Mouse (Mus musculus) Patski (cell line): ENCODE results near the gene Aqp11. TPM values are rescaled to one million over a fixed set of nuclear protein-coding genes. Genes with fewer than 3 reads are reported as not detected.
A peak's percentile ranks its signal among the peaks of the same experiment; 100 is the strongest.

ENCODE experiments used
- ATAC-seq: fragments of 100-300 bp; one replicate; pipeline ENCODE4 v1.8.0; 2021
- CTCF ChIA-PET: fragments of 350-600 bp; sonication (Branson Sonifier 250); formaldehyde crosslinking; loops from one replicate; lab custom pipeline; 2022; ENCODE audit warnings: inconsistent platforms; lab: Charles Lee
- POLR2A ChIA-PET: fragments of 350-600 bp; sonication (Branson Sonifier 250); formaldehyde crosslinking; loops from one replicate; lab custom pipeline; 2022; ENCODE audit warnings: antibody characterized with exemption, inconsistent platforms; lab: Charles Lee
- DNase-seq: peaks from one replicate; pipeline ENCODE4 v3.0.0-alpha.2; 2011; ENCODE audit warnings: low read depth, low spot score
- H3K27me3 ChIP-seq: fragments of 371-371 bp; one replicate; pipeline ENCODE4 v1.5.1; 2021
- CTCF ChIP-seq: fragments of 100-300 bp; IDR thresholded peaks from one replicate; pipeline ENCODE4 v1.5.1; 2021
- in situ Hi-C: fragments of 300-500 bp; cut with MboI; formaldehyde crosslinking; loops from 3 replicates; pipeline ENCODE4 v1.11.1; 2018; ENCODE audit warnings: low pct_unique_long_range_greater_than_20kb, mixed read lengths
- polyA plus RNA-seq: library from polyadenylated mRNA; unstranded; gene quantifications from one replicate; pipeline ENCODE4 v1.2.3, GENCODE M21; 2021

The Aqp11 gene
- polyA plus RNA-seq, 1 experiment from 2014 or later = 0.35 TPM

DNA sequence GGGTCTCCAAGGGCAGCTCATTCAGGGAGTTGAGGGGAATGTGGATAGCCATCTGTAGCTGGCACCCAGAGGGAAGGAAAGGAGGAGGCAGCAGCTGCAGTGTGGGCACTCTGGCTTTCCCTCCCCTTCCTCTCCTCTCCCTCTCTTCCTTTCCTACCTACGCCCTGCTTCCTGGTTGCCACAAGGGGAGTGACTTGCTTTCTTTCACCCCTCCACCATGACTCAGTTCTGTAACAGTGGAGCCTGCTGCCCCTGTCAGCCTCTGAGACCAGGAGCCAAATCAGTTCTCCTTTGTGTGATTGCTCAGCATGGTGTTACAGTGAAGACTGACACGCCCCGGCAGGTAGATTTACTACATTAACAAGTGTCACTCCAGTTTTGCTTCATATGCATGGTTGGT, 28.9 kb downstream of the Aqp11 start:
- no peak for TF ChIP-seq CTCF
- ATAC-seq (no peak), DNase-seq (no peak)
- ChIA-PET POLR2A (no interaction called here), CTCF (no interaction called here)
- in situ Hi-C loops = no loop called here
- H3K27me3 ChIP-seq = no peaks in the 10 kb centered on the region

GRCm38 (mm10) chr7:97707809-97708208, 30.3 kb downstream of the Aqp11 start:
- DNase-seq (no peak), ATAC-seq (no peak)
- ChIA-PET POLR2A (no interaction called here), CTCF (no interaction called here)
- in situ Hi-C loops = no loop called here
- no peaks in the 10 kb centered on the region for H3K27me3 ChIP-seq
- no peak for TF ChIP-seq CTCF

DNA sequence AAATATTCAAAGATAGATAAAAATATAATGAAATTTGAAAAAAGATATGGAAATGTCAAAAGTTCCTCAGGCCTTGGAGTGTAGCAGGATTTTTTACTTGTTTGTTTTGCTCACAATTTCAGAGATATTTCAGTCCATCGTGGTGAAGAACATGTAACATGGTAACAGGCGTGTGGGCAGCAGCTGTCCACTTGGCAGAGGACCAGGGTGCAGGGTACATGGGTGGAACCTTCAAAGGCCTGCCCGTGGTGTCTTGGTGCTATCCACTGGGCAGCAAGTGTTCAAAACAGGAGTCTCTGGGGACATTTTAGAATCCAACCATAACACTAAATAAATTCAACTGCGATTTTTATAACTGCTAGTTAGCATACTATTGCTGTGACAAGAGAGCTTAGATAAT, 31.0 kb downstream of the Aqp11 start:
- ATAC-seq (no peak), DNase-seq (no peak)
- in situ Hi-C loops = no loop called here
- no peaks in the 10 kb centered on the region for H3K27me3 ChIP-seq
- TF ChIP-seq CTCF = no peak
- POLR2A ChIA-PET = no interaction called here
- CTCF ChIA-PET = interaction anchor here (0.8 to 1.0 kb wide), 2 partner anchors 18 to 19 kb away, joined by 3 to 4 read pairs; no protein-coding TSS in a partner anchor

DNA sequence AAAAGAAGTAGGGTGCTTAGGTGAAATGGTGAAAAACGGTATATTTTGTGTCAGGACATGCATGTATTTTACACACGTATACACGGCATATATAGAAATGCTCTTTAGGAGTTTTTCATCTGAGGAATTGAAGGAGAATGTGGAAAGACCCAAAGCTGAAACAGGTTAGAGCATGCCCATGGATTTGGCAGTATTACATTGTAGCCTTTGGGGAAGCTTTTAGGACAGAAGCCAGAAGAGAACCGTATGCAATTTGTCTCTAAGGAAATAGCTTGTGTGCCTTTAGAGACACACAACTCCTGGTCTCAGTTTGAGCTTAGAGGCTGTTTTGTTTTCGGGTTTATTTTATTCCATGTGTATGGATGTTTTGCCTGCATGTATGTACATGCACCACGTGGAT, 37.0 kb downstream of the Aqp11 start:
- ATAC-seq (no peak), DNase-seq (no peak)
- no peak for TF ChIP-seq CTCF
- H3K27me3 ChIP-seq = no peaks in the 10 kb centered on the region
- in situ Hi-C loops = no loop called here
- POLR2A ChIA-PET = no interaction called here
- CTCF ChIA-PET = interaction anchor here (1.4 kb wide), 1 partner anchor 14 kb away, joined by 3 read pairs; no protein-coding TSS in a partner anchor

GRCm38 (mm10) chr7:97700173-97700572, 37.9 kb downstream of the Aqp11 start:
- ATAC-seq = no peak
- in situ Hi-C loops = no loop called here

GRCm38 (mm10) chr7:97696506-97697254, 41.4 kb downstream of the Aqp11 start, which contains the start of gene Clns1a:
TSS of gene Clns1a (plus strand) at chr7:97696634.
- no peaks in the 10 kb centered on the region for H3K27me3 ChIP-seq
- ChIA-PET CTCF (interaction anchor here (1.4 kb wide), 1 partner anchor 10 kb away, joined by 3 read pairs; no protein-coding TSS in a partner anchor), POLR2A (interaction anchor here (1.2 kb wide), 1 partner anchor 8 kb away, joined by 4 read pairs; no protein-coding TSS in a partner anchor)
- in situ Hi-C loops = no loop called here
- DNase-seq (peak; percentile 58), ATAC-seq (peak; percentile 65)
- no peak for TF ChIP-seq CTCF

More at GRCm38 (mm10) chr7:97700173-97700572, 37.9 kb downstream of the Aqp11 start:
- ChIA-PET CTCF (interaction anchor here (1.4 kb wide), 1 partner anchor 15 kb away, joined by 3 read pairs; no protein-coding TSS in a partner anchor), POLR2A (no interaction called here)
- no peak for TF ChIP-seq CTCF
- H3K27me3 ChIP-seq = no peaks in the 10 kb centered on the region
- no peak for DNase-seq

DNA sequence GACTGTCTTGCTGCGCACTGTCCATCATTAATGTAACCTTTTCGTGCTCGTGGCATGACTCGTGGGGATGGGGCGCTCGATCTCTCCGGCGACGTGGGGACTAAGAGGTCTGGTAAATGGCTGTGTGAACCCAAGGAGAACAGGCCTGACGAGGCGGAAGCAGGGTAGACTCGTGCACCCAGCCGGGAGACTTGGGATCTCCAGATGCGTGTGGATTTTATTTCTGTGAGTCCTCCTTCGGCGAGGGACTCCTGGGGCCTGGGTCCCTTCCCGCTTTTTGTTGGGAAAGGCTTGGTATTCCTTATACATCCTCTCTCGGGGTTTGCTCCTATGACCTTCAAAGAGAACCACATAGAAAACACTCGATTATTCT, 42.0 kb downstream of the Aqp11 start:
- no peaks in the 10 kb centered on the region for H3K27me3 ChIP-seq
- DNase-seq (no peak), ATAC-seq (peak; percentile 21)
- no peak for TF ChIP-seq CTCF
- ChIA-PET CTCF (interaction anchor here (1.4 kb wide), 1 partner anchor 10 kb away, joined by 3 read pairs; no protein-coding TSS in a partner anchor), POLR2A (interaction anchor here (1.2 kb wide), 1 partner anchor 9 kb away, joined by 4 read pairs; no protein-coding TSS in a partner anchor)
- in situ Hi-C loops = no loop called here

- in situ Hi-C loops = no loop called here
These were observed 42.6 kb downstream of the Aqp11 start for GRCm38 (mm10) chr7:97695441-97695840.

GRCm38 (mm10) chr7:97687831-97688230, 50.3 kb downstream of the Aqp11 start:
- in situ Hi-C loops = no loop called here
- H3K27me3 ChIP-seq = no peaks in the 10 kb centered on the region
- ATAC-seq = no peak
- no peak for DNase-seq
- TF ChIP-seq CTCF = no peak
- ChIA-PET CTCF (interaction anchor here (1.4 kb wide), 1 partner anchor 19 kb away, joined by 3 read pairs; no protein-coding TSS in a partner anchor), POLR2A (interaction anchor here (0.6 to 0.9 kb wide), 2 partner anchors 14 to 205 kb away, joined by 3 to 4 read pairs; no protein-coding TSS in a partner anchor)

More at GRCm38 (mm10) chr7:97695441-97695840, 42.6 kb downstream of the Aqp11 start:
- H3K27me3 ChIP-seq = no peaks in the 10 kb centered on the region
- no peak for ATAC-seq
- POLR2A ChIA-PET = no interaction called here
- no peak for DNase-seq
- CTCF ChIA-PET = no interaction called here
- no peak for TF ChIP-seq CTCF

GRCm38 (mm10) chr7:97679239-97679638, 58.9 kb downstream of the Aqp11 start:
- DNase-seq = no peak
- POLR2A ChIA-PET = no interaction called here

More at GRCm38 (mm10) chr7:97679239-97679638, 58.9 kb downstream of the Aqp11 start:
- in situ Hi-C loops = no loop called here
- CTCF ChIA-PET = interaction anchor here (0.9 to 1.9 kb wide), 4 partner anchors 11 to 254 kb away, joined by 3 to 11 read pairs (median 4); no protein-coding TSS in a partner anchor
- ATAC-seq = no peak
- H3K27me3 ChIP-seq = no peaks in the 10 kb centered on the region
- TF ChIP-seq CTCF = peak; percentile 47

Other genes with a start within 250 kb of the Aqp11 start
- gene Aamdc, start 158.8 kb downstream of the Aqp11 start, polyA plus RNA-seq = 23.1 TPM
- gene Rsf1, start 158.4 kb downstream of the Aqp11 start, polyA plus RNA-seq = 22.8 TPM
- gene Clns1a, start 41.7 kb downstream of the Aqp11 start, polyA plus RNA-seq = 82.0 TPM
- 14.1 TPM for gene Pak1, start 50.3 kb upstream of the Aqp11 start, polyA plus RNA-seq
- gene Gdpd4, start 181.7 kb upstream of the Aqp11 start, polyA plus RNA-seq = not detected